Mouse (Mus musculus) liver, embryonic 14.5 days (tissue): Measurements from ENCODE around the gene Tnrc6c.

Experiments used
- CTCF ChIP-seq: IDR thresholded peaks from 2 replicates; pipeline ENCODE4 v1.5.1; 2016; ENCODE audit warnings: antibody characterized with exemption, low read depth, control low read depth
- EP300 ChIP-seq: IDR thresholded peaks from 2 replicates; pipeline ENCODE4 v1.6.1; 2016; ENCODE audit warnings: antibody characterized with exemption, low read depth

GRCm38 (mm10) chr11:117762246-117762645 lies 108.2 kb downstream of the Tnrc6c start:
- no peak for TF ChIP-seq CTCF
- no peak for TF ChIP-seq EP300
